Mouse (Mus musculus) brain, adult 2 months (tissue): Measurements from ENCODE around the gene Tor1aip1.

Experiments
- DNase-seq: peaks from one replicate; pipeline ENCODE4 v3.0.0; 2011; ENCODE audit warnings: low read depth, low spot score

Tor1aip1 gene

DNA sequence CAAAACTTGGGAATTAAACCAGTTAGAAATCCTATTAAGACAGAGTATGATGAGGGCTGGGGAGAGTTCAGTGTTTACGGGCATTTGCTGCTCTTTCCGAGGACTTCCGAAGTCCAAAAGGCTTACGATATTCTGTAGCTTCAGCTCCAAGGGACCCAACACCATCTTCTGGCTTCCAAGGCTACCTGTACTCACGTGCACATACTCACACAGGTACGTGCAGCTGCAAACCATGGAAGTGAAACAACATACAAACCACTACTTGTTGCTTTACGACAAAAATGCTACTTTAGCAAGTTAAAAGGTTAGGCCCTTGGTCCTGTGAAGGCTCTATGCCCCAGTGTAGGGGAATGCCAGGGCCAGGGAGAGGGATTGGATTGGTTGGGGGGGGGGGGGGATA lies 2.4 kb downstream of the Tor1aip1 start:
- DNase-seq = no peak

DNA sequence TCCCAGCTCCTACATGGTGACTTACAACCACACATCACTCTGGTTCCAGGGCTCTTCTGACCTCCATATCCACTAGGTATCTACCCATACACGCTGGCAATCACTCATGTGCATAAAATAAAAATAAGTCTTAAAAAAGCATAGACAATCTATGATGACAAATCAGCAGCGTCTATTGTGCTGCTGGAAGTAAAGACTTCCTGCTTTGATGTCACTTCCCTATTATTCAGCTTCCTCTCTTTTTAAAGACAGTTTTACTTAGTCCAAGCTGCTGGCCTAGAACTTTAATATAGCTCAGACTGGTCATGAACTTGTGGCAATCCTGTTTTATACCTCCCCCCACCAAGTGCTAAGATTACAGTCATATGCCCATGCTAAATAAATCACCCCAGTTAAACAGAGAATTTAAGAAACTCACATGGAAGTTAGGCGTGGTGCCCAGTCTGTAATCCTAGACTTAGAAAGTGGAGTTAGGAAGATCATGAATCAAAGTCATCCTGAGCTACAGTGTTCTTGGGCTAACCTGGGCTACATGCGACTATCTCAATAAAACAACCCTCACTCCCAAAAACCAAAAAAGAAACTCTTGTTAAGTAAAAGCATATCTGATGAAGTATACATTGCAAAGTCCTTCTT lies 7.8 kb downstream of the Tor1aip1 start:
- no peak for DNase-seq

DNA sequence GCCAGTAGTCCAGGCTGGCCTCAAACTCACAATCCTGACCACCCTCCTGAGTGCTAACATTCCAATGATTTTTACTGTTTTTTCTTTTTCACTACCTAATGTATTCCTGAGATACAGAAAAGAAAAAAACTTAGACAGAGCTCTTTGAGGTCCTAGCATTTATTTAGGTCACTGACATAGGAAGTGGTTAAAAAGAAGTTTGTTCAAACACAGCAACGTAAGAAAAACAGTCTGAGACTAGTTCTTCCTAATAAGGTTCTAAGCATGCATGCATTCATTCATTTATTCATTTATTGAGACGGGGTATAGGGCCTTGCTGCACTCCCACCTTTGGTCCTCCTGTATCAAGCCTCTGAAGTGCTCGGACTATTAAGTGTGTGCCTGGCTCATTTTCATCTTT lies 8.4 kb downstream of the Tor1aip1 start:
- DNase-seq = no peak

DNA sequence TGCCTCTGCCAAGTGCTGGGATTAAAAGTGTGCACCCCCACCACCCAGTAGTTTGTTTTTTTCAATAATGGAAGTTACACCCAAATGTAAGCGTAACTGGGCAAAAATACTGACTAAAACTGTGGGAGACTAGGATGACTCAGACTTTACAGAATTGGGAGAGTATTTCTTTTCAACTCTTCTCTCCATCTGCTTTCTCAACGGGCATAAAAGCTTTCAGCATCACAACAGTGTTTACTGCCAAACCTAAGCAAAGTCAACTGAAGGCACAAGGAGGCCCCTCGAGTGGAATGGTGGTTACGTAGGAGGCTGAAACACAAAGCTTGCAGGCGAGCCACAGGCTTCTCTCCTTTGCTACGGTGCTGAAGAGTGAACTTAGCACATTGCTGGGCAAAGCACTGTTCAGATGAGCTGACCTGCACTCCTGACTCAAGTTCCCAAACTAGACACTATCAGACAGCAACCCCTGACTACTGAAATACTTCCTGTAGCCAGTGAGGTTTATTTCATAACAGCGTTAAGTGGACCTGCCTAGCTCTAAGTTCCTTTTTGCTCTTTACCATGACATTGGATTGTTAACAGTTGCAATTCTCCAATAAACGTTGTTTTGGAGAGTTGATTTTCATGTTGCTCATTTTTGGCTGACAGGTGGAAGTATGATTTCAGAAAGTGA lies 11.3 kb downstream of the Tor1aip1 start:
- DNase-seq = peak; percentile 77

- DNase-seq = no peak
Observed at GRCm38 (mm10) chr1:156020402-156020801, 15.9 kb downstream of the Tor1aip1 start.

DNA sequence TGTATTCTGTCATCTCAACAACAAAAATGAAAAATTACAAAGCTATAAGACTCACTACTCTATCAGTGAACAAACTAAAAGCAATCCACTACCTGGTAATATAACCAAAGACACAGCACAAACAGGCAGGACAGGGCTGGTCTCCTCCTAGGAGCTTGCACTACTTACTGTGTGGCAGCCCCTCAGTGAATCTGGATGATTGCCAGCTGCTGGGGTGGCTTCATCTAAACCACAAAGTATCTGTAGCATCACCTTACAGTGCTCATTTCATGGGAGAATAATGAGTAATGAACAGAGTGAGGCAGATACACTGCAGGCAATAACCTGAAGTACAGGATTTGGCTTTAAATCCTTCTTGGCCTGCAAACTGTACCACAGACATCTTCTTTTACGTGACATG lies 16.5 kb downstream of the Tor1aip1 start:
- no peak for DNase-seq

DNA sequence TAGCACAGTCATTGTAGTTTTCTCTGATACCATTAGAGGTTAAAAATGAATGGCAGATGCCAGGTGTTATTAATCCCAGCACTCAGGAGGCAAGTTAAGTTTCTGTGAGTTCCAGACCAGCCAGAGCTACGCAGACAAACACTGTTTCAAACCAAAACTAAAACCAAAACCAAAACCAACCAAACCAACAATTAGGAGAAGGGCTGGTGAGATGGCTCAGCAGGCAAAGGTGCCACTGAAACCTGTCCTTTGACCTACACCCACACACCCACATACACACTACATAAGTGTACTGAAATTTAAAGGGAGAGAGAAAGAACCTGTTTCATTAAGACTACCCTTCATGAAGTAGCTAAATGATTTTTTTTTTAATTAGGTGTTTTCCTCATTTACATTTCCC lies 27.3 kb downstream of the Tor1aip1 start:
- no peak for DNase-seq

DNA sequence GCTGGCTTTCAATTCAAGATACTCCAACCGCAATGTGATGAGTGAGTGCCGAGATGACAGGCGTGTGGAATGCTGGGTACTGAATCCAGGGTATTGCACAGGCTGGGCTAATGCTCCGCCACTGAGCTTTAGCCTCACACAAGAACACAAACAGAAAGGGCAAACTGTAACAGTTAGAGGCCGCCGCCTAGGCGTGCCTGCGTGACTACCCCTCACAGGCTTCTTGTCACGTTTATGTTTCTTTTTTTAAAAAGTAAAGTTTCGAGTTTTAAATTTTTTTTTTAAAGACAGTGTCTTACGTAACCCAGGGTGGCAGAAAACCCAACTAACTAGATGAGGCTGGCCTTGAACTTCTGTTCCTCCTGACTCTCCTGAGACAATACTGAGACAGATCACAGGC lies 30.4 kb downstream of the Tor1aip1 start:
- DNase-seq = no peak

GRCm38 (mm10) chr1:156003201-156003935 lies 32.9 kb downstream of the Tor1aip1 start:
- DNase-seq = no peak

- DNase-seq = no peak
Observed at GRCm38 (mm10) chr1:156002366-156002765, 33.9 kb downstream of the Tor1aip1 start.

GRCm38 (mm10) chr1:155995612-155996011 lies 40.7 kb downstream of the Tor1aip1 start:
- no peak for DNase-seq

- no peak for DNase-seq
Observed at GRCm38 (mm10) chr1:155994524-155994923, 41.8 kb downstream of the Tor1aip1 start.

DNA sequence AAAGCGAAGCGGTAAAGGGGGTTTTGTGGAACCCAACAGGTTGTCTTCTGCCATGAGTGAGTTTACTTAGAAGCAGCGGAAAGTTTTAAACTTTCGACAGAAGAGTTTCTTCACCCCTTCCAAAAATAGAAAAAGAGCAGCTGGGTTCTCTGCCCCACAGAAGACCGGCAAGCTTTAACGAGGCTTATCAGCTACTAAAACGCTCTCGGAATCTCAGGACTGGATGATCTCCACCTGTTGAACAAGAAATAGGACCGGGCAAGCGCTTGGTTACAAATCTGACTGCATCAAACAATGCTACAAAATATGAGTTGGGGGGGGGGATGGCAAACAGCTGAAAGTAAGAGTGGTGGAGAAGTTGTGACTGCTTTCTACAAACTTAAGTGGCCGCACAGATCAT lies 45.9 kb downstream of the Tor1aip1 start:
- no peak for DNase-seq

GRCm38 (mm10) chr1:155989387-155989786 lies 46.9 kb downstream of the Tor1aip1 start:
- no peak for DNase-seq

DNA sequence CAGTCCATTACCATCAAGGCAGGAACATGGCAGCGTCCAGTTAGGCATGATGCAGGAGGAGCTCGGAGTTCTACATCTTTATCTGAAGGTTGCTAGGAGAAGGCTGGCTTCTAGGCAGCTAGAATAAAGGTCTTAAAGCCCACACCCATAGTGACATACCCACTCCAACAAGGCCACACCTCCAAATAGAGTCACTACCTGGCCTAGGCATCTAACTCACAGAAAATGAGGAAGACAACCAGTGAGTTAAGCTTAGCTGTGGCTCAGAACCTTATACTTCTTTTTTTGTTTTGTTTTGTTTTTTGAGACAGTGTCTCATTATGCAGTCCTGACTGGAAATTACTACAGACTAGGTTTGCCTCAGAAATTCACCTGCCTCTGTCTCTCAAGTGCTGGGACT lies 48.7 kb downstream of the Tor1aip1 start:
- no peak for DNase-seq

GRCm38 (mm10) chr1:155974931-155975330 lies 61.3 kb downstream of the Tor1aip1 start:
- DNase-seq = no peak

DNA sequence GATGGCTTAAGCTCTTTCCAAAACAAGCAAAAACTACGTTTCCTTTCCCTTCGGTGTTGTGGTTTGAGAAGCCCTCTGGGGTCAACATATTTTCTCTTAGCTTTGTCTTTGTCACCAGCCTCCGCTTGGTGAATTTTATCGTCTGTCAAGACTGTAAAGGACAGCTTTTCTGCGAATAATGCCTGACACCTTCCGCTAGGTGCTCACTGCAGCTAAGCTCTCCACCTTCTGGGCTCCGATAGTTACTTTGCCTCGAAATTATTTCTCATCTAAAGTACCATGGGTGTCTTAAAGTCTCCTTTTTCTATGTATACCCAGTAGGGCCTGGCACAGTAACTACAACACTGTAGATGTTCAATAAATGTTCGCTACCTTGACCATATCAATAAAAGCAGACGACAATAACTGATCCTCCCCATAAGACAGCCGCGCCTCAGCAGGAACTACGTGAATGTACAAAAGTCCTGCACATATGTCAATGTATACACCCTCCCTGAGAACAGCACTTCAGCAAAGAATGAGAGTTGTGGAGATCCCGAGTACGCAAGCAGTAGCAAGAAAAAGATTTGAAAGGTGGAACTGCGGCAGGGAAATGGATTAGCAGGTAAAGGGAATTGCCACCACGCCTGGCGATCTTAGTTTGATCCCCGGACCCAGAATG lies 62.4 kb downstream of the Tor1aip1 start:
- DNase-seq = no peak

DNA sequence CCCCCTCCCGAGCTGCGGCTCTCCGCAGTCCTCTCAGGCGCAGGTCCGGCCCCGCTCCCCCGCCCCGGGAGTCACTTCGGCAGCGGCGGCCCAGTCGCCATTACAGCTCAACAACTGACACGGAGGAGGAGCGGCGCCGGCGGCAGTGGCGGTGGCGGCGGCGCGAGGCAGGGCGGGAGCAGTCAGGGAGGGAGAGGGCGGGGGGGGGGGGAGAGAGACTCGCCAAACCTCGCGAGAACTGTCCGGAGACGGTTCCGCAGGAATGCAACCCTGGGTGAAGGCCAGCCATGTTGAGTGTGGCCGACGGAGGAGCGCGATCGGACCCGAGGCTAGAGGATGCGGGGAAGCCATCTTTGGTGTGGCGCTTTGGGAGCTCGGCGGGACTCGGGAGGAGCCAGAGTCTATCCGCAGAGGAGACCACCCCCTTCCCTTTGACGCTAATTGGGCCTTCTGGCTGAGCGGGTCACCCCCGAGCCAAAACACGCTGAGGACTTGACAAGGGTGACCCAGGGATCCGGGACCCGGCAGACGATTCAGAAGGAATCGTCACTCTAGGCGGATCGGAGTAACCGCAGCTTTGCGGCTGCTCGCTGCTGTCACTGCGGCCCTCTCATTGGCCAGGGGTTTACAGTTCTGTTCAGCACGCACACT lies 63.1 kb downstream of the Tor1aip1 start, which contains the start of gene Cep350:
Gene Cep350 (minus strand): TSS at position 188 of the 651 bp plus-strand sequence.
- DNase-seq = peak; percentile 99

DNA sequence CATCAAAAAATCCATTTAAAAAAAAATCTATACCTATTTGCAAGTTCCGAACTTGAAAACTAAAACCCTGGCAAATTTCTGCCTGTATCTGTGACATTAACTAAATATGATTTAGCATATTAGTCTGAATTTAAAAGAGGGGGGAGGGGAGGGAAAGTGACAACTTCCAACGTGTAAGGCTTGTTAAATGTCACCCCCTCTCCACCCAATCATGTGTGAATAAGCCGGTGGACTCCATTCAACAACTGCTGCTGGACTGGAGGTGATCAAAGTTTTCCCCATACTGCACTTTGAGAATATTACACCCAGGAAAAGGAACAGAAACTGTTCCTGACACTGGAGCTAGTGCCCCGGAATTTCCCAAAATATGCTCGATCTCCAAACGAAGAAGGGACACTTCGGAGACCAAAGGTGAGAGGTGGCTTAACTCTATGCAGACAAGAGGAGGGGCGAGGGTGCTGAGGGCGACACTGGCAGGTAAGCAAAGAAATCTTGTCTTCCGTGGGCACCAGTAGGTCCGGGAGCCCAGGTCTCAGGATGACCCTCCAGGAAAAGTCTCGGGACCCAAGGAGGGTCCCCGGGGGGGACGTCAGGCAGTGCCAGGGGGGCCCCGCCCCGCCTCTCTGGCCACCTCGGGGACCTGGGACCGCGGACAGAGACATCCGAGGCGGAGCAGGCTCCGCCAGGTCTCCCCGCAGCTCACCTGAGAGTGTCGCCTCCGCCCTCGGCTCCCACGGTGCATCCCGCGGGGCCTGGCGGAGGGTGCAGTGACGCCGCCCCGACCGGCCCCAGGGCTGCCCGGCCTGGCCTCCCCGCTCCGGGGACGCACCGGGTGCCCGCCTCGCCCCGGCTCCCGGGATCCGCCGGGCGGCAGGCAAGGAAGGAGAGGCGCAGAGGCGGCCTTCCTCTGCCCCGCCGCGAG lies 63.9 kb downstream of the Tor1aip1 start:
- DNase-seq = peak; percentile 16
